Comparison of ENCODE assay signal across 25 mouse cellular contexts in the genomic region with DNA sequence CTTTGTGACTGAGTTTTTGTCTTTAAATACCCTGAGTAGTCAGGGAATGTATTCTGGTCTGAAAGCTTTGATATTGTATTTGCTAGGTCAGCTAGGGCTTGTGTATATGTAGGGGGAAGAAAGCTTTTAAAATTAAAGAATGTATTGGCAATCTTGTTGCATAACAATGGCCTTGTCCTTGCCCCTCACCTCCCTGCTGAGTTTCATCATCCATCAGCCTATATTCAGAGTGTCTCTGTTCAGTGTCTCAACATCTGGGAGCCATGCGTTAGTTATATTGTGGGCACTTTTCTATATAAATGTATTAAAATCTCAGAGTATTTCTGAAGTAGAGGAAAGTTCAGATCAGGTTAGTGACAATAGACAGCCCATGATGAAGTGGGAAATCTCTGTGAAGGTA.
"Had no signal": no experiment of that assay in that cellular context is flagged by ENCODE, and none has a peak within 500 bp of the region (broad histone marks: within the 10 kb centered on the region; RNA-seq: fewer than 3 reads in every experiment).

No protein-coding gene starts in this region.

- H3K36me3 ChIP-seq: heart, embryonic 10.5 days; heart, embryonic 12.5 days; hindbrain, embryonic 10.5 days; hindbrain, embryonic 12.5 days; intestine, embryonic 15.5 days; limb, embryonic 10.5 days; limb, embryonic 12.5 days had no signal

- H3K4me1 ChIP-seq: heart, embryonic 10.5 days; heart, embryonic 12.5 days; hindbrain, embryonic 12.5 days; intestine, embryonic 15.5 days; limb, embryonic 10.5 days; limb, embryonic 12.5 days had no signal

- DNase-seq: gastrocnemius, postnatal 14 days; gastrocnemius, postnatal 36 days; heart, adult 18-20 months; heart, postnatal 10 days; heart, postnatal 4 days; kidney, adult 18-20 months; kidney, adult 8-10 months; kidney, postnatal 10 days; kidney, postnatal 25 days; kidney, postnatal 4 days; liver had no signal

- H3K4me3 ChIP-seq: heart, embryonic 10.5 days; heart, embryonic 12.5 days; hindbrain, embryonic 10.5 days; hindbrain, embryonic 12.5 days; intestine, embryonic 15.5 days; layer of hippocampus, adult 2 months; left cerebral cortex, adult 2 months; limb, embryonic 10.5 days; limb, embryonic 12.5 days had no signal

- H3K27me3 ChIP-seq: heart, embryonic 12.5 days; hindbrain, embryonic 12.5 days; intestine, embryonic 15.5 days; limb, embryonic 12.5 days had no signal

- H3K27ac ChIP-seq: heart, embryonic 10.5 days; hindbrain, embryonic 10.5 days; hindbrain, embryonic 12.5 days; hindbrain, embryonic 14.5 days; intestine, embryonic 15.5 days; layer of hippocampus, adult 2 months; left cerebral cortex, adult 2 months; limb, embryonic 10.5 days; limb, embryonic 12.5 days had no signal

- ATAC-seq: hindbrain, embryonic 16.5 days; inflammation-experienced regulatory T-cells, adult 6 months; intestine, embryonic 15.5 days; intestine, postnatal 0 days had no signal

- H3K4me2 ChIP-seq: heart, embryonic 12.5 days; hindbrain, embryonic 12.5 days; hindbrain, embryonic 14.5 days; intestine, embryonic 15.5 days; limb, embryonic 12.5 days; liver, embryonic 11.5 days had no signal

- H3K9me3 ChIP-seq: heart, embryonic 10.5 days; heart, embryonic 12.5 days; hindbrain, embryonic 10.5 days; hindbrain, embryonic 12.5 days; intestine, embryonic 15.5 days; limb, embryonic 10.5 days; limb, embryonic 12.5 days had no signal

- H3K9ac ChIP-seq: heart, embryonic 12.5 days; hindbrain, embryonic 12.5 days; hindbrain, embryonic 14.5 days; intestine, embryonic 15.5 days; limb, embryonic 12.5 days had no signal
